Mouse (Mus musculus): Measurements from ENCODE around the gene Dhps.

- TF ChIP-seq GATA1 (IDR thresholded peaks at IDR 0.05; ENCODE audit: borderline replicate concordance, low read length) (no peak), FLI1 (IDR thresholded peaks at IDR 0.05; ENCODE audit: low read length) (no peak)
Measured at GRCm38 (mm10) chr8:85059879-85060616, 11.5 kb upstream of the Dhps start, which contains the start of gene Fbxw9.

Measured in megakaryocyte, embryonic 14.5 days (primary cell).